Mouse (Mus musculus) adrenal gland, adult 8-10 months (tissue): Measurements from ENCODE around the gene Odf2l. TPM values are rescaled to one million over a fixed set of nuclear protein-coding genes. Genes with fewer than 3 reads are reported as not detected.

Experiments used
- DNase-seq: peaks from one replicate; pipeline ENCODE4 v3.0.0; 2022
- total RNA-seq, 4 experiments: library from RNA; stranded (reverse); gene quantifications; 2 replicates each; pipeline ENCODE4 v1.2.4; 2022

Gene Odf2l
- total RNA-seq, 4 experiments from 2014 or later, result 18.1 to 26.7 (median 22.5) TPM

DNA sequence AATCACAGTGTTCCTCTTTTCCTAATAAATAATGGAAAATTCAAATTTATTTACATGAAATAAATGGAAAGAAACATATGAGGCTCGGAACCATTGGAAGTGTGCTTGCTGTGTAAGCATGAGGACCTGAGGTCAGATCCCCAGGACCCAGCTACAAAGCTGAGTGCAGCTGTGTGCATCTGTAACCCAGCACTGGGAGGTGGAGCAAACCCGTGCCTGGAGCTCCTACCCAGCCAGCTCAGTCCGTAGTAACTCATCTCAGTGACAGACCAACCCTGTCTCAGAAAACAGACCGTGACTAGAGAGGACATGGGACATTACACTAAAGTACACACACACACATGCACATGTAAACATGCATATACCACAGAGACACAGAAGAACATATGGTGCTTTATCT is 21.8 kb downstream of the Odf2l start:
- no peak for DNase-seq

GRCm38 (mm10) chr3:145142925-145143324 is 24.5 kb downstream of the Odf2l start:
- no peak for DNase-seq

- DNase-seq, result no peak
Measured at GRCm38 (mm10) chr3:145143856-145144255, 25.5 kb downstream of the Odf2l start.

DNA sequence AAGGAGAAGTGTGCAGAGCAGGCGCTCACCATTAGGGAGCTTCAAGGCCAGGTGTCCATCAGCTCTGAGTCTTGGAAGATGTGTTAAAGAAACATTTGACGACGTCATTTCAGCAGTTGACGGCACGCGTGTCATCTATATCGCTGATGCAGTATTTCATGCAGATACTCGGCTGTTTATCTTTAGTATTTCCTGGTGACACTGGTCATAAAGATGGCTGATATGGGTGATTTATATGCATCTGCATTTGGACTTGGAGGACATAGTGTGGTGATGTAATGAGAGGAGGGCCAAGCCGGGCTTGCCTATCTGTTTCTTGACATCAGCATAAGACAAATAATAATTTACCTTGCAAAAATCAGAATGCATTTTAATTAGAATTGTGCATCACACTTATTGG is 28.5 kb downstream of the Odf2l start:
- no peak for DNase-seq

DNA sequence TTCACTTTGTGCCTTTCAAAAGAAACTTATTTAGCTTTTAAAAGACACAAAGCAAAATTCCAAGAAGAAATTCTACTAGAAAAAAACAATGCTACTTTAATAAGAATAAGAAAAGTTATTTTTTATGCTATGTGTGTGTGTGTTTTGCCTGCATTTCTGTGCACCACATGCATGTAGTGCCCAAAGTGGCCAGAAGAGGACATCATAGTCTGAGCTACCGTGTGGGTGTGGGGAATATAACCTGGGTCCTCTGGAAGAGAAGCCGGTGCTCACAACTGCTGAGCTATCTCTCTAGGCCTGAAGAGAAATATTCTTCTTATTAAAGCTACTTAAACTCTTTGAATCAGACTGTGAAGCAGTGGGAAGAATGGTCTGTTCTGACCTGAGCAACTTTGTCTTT is 29.1 kb downstream of the Odf2l start:
- no peak for DNase-seq

DNA sequence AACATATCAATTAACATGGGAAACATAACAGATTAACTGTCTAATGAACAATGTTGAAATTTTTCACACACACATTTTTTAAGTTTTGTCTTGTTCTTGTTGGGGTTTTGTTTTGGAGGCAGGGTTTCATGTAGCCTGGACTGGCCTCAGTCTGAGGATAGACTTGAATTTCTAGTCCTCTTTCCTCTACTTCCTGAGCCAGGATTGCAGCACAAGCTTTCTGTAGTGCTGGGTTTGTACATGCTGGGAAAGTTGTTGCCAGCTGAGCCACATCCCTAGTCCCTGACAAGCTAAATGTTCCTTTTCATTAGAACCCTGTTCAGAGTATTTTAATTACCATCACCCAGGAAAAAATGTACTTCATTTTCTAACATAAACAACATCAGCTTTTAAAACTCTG is 29.6 kb downstream of the Odf2l start:
- no peak for DNase-seq

- DNase-seq, result no peak
Measured at GRCm38 (mm10) chr3:145151092-145151491, 32.7 kb downstream of the Odf2l start.

DNA sequence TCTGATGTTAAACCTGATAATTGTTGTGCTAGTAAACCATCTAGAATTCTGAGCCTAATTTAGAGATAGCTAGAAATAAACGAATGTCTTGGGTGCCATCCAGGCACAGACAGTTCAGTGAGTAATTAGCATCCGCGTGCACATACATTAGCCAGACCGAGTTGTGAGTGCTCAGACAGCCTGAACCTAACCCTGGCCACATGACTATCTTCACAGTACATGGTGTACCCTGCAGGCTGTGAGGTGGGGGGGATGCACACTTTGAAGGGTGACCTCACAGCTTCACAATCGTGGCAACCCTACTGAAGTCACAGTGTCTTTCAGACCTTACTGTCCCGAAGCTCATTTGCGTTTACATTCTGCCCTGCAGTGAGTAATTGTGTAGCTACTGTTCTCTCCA is 33.5 kb downstream of the Odf2l start:
- DNase-seq, result no peak

- no peak for DNase-seq
Measured at GRCm38 (mm10) chr3:145156883-145157282, 38.5 kb downstream of the Odf2l start.

DNA sequence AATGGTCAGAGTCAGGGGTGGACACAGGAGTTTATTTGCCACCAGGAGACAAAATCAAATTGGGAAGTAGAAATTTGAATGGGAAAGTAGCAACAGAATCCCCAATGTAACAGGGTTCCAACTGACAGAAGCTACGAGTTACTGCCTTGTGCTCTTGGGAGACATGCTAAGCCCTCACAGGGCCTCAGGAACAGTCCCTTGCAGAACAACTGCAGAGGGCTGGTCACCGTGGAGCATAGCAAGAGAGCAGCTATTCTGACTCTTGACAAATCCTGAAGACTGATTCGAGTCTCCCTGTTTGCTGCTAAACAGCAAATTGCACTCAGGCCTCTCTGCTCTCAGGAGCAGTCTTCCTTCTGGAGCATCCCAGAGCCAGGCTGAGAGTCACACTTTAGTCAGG is 40.1 kb downstream of the Odf2l start:
- no peak for DNase-seq

DNA sequence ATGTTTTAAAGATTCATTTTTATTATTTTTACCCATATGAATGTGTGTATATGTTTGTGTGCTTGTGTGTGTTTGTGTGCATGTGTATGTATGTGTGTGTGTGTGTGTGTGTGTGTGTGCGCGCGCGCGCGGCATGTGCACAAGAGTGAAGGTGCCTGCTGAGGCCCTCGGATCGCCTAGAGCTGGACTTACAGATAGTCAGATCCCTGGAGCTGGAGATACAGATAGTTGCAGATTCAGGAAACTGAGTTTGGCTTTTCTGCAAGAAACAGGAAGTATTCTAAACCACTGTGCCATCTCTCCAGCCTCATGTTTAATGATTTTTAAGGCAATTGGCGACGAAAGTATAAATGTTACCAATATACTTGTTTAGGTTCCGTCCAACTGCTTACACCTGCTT is 48.4 kb downstream of the Odf2l start:
- no peak for DNase-seq

GRCm38 (mm10) chr3:145167766-145168165 is 49.4 kb downstream of the Odf2l start:
- no peak for DNase-seq

DNA sequence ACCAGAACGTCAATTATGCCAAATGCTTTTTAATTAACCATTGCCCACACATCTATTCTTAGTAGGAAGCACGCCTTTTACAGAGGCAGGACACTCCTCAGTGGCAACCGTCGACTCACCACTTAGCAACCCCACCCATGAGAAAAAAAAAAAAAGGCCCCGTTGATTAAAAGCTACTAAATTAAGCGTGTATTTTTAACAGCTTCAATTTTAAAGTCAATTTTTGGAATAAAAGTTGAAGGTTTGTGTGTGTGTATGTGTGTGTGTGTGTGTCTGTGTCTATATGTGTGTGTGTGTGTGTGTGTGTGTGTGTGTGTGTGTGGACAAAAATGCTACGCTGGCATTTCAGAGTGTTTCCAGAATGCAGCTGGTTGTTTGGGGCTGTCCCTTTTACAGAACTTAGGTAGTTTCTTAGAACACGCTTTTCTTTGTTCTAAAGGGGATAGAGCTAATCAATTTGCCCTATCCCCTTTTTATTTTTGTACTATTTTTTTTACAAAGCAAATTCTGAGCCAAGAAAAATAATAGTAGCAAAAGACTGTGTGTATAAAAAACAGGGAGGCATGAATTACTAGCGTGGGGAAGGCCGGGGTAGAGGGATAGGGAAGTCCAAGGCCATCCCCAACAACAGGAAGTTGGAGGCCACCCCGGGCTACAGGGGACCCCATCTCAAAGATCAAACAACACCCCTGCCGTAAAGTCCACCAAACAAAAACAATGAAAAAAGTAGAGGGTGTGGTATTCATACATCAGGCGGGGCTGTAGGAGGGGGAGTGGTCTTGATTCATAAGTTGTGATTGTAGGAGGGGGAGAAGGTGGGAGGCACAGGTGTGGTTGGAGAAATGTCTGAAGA is 50.7 kb downstream of the Odf2l start:
- no peak for DNase-seq

DNA sequence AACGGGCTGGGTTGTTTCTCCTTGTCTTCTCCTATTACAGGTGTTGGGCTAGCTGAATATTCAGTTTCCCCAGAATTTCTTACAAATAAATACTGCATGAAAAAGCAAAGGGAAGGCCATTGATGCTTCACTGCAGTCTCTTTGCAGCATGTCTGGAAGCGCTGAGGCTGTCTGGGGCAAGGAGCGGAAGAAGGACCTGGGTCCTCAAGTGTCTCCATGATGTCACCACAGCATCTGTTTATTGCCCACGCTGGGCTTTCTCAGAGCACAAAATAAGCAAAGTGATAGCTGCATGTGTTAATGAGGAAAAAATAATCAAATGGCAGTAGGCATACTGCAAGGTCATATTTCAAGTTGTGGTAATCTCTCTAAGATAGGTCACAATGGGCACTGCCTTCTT is 51.6 kb downstream of the Odf2l start:
- no peak for DNase-seq

DNA sequence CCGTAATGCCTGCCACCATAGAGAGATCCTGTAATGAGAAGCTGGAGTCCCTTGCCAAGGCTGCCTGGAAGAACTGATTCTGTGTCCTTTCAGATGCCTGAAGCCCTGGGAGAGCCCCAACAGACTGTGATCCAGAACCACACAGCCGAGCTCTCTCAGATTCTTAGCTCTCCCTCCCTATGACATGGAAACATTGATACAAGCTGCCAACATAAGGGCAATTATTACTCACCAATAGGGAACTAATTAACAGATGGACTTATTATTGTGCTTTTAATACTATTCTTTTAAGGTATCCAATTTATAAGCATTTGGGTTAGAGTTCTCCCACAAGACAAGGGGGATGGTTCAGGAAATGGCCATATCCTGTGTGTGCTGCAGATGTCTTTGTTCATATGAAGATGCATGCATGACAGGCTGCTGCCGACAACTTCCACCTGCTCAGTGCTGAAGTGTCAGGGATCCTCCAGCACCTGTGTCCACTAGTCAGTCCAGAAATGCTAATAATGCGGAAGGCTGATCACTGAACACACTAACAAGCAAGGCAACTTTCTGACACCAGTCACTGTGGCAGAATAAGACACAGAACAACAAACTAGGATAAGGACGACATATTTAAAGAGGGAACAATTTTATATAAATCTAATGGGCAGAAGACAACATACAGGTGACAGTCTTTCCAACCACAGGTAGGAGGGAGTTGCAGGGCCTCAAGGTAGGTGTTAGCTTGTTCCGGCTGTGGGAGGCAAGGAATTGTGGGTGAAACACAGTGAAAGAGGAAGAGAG is 52.4 kb downstream of the Odf2l start:
- DNase-seq, result no peak

DNA sequence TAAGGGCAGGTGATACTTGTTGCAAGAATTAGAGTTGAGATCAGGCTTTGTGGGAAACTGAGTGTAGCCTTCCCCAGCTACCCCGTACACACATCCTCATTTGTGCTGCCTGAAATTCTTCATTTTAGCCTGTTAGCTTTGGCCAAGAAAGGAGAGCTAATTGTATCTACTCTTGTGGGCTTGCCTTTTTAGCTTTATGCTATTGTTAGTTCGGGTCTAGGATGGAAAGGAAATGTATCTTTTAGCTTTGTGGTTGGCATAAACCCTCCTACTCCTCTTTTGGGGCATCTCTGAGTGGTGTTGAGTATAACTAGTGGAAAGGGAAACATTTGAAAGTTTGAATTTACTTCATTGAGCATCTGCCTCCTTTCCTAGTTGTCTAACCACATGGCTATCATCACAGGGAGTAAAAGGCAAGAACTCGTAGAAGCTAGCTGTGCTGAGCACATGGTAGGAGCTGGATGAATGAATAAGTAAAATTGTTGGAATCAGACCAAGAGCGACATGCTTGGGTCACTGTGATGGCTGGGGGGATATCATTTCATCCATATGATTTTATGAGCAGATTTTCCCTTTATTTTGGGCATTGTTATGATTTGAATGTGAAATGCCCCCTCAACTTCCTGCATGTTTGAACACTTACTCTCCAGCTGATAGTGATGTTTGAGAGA is 53.1 kb downstream of the Odf2l start:
- no peak for DNase-seq

- no peak for DNase-seq
Measured at GRCm38 (mm10) chr3:145184645-145185044, 66.3 kb downstream of the Odf2l start.

GRCm38 (mm10) chr3:145191972-145192371 is 73.6 kb downstream of the Odf2l start:
- DNase-seq, result no peak

DNA sequence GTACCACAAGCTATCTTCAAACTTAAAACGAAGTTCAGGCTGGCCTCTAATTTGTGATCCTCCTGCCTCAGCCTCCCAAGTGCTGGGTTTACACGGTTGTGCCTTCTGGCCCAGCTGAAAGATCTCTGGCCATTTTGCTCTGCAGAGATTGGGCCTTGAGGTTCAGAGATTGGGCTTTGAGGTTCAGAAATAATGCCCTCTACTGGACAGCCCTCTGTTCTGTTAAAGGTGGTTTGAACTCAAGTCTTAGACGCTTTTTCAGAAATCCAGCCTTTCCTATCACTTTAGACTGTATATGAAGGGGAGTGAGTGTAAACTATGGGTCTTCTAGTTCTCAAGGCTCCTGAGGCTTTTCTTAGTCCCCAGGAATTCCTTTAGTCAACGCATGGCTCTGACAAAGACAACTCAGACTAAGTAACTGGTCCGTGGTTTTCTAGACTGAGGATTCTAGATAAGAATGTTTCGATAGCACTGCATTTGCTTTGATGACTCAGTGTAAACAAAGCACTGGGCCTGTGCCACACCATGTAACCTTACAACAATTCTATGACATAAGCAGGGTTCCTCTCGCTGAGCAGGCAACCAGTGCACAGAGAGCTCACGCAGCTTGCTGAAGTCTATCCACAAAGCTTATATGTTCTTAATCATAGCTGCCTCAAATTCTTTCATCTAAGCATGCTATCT is 77.0 kb downstream of the Odf2l start:
- no peak for DNase-seq

DNA sequence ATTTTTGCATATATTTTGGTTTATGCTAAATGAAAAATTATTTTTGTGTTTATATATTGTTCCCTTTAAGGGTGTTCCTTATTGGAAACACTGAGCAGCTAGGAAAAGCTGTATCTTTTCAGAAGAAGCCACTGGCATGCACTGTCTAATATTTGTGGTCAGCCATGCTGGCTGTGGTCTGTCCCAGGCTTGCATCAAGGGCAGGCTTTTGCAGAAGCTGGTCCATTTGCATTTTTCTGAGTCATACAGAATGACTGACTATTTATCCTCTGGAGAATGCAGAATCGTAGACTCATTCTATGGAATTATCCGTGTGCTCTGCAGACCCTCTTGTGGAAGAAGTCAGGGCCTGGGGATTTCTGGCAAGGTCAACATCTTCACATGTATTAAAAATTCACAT is 79.7 kb downstream of the Odf2l start:
- DNase-seq, result no peak
